Mouse (Mus musculus): ENCODE data around the gene Arhgap40. TPM values are rescaled to one million over a fixed set of nuclear protein-coding genes. Genes with fewer than 3 reads are reported as not detected.

The Arhgap40 gene
- total RNA-seq, 2 experiments from 2014 or later: 0.45 TPM; not detected in 1

- no peak for DNase-seq (ENCODE audit: low spot score in 2 of 2)
Observed at GRCm38 (mm10) chr2:158545266-158545665, 32.7 kb downstream of the Arhgap40 start.

- DNase-seq (ENCODE audit: low spot score in 2 of 2): peak; percentile 71 to 78
Observed at GRCm38 (mm10) chr2:158546751-158547150, 34.2 kb downstream of the Arhgap40 start.

- DNase-seq (ENCODE audit: low spot score in 2 of 2): peak; percentile 75 to 86
Observed at GRCm38 (mm10) chr2:158550067-158550466, 37.5 kb downstream of the Arhgap40 start.

GRCm38 (mm10) chr2:158554366-158554765 is 41.8 kb downstream of the Arhgap40 start:
- DNase-seq (ENCODE audit: low spot score in 2 of 2): no peak

GRCm38 (mm10) chr2:158555252-158555651 is 42.7 kb downstream of the Arhgap40 start:
- DNase-seq (ENCODE audit: low spot score in 2 of 2): no peak

GRCm38 (mm10) chr2:158555812-158556211 is 43.2 kb downstream of the Arhgap40 start:
- DNase-seq (ENCODE audit: low spot score in 2 of 2): no peak

GRCm38 (mm10) chr2:158556225-158556624 is 43.6 kb downstream of the Arhgap40 start:
- DNase-seq (ENCODE audit: low spot score in 2 of 2): peak; percentile 76 to 80

GRCm38 (mm10) chr2:158556750-158557149 is 44.2 kb downstream of the Arhgap40 start:
- no peak for DNase-seq (ENCODE audit: low spot score in 2 of 2)

GRCm38 (mm10) chr2:158559945-158560344 is 47.3 kb downstream of the Arhgap40 start:
- DNase-seq (ENCODE audit: low spot score in 2 of 2): no peak

GRCm38 (mm10) chr2:158560801-158561200 is 48.2 kb downstream of the Arhgap40 start:
- no peak for DNase-seq (ENCODE audit: low spot score in 2 of 2)

GRCm38 (mm10) chr2:158561371-158562144 is 49.0 kb downstream of the Arhgap40 start:
- DNase-seq (ENCODE audit: low spot score in 2 of 2): no peak

GRCm38 (mm10) chr2:158570421-158571081 is 58.0 kb downstream of the Arhgap40 start:
- DNase-seq (ENCODE audit: low spot score in 2 of 2): no peak

GRCm38 (mm10) chr2:158579979-158580378 is 67.4 kb downstream of the Arhgap40 start:
- DNase-seq (ENCODE audit: low spot score in 2 of 2): no peak

- no peak for DNase-seq (ENCODE audit: low spot score in 2 of 2)
Observed at GRCm38 (mm10) chr2:158584621-158585358, 72.2 kb downstream of the Arhgap40 start.

- no peak for DNase-seq (ENCODE audit: low spot score in 2 of 2)
Observed at GRCm38 (mm10) chr2:158588524-158589271, 76.1 kb downstream of the Arhgap40 start.

GRCm38 (mm10) chr2:158590495-158590894 is 77.9 kb downstream of the Arhgap40 start:
- DNase-seq (ENCODE audit: low spot score in 2 of 2): no peak

- DNase-seq (ENCODE audit: low spot score in 2 of 2): no peak
Observed at GRCm38 (mm10) chr2:158591286-158591685, 78.7 kb downstream of the Arhgap40 start.

- DNase-seq (ENCODE audit: low spot score in 2 of 2): no peak
Observed at GRCm38 (mm10) chr2:158593371-158593770, 80.8 kb downstream of the Arhgap40 start.

- peak in 1 of 2 experiments; percentile 31 for DNase-seq (ENCODE audit: low spot score in 2 of 2)
Observed at GRCm38 (mm10) chr2:158595103-158595502, 82.5 kb downstream of the Arhgap40 start.

GRCm38 (mm10) chr2:158595577-158595976 is 83.0 kb downstream of the Arhgap40 start:
- DNase-seq (ENCODE audit: low spot score in 2 of 2): no peak

GRCm38 (mm10) chr2:158596803-158597202 is 84.2 kb downstream of the Arhgap40 start:
- DNase-seq (ENCODE audit: low spot score in 2 of 2): no peak

All from layer of hippocampus, postnatal 14 days (tissue).